Mouse (Mus musculus) gastrocnemius, adult 8-10 months (tissue): ENCODE data around the gene Lima1. TPM values are rescaled to one million over a fixed set of nuclear protein-coding genes. Genes with fewer than 3 reads are reported as not detected.
A peak's percentile ranks its signal among the peaks of the same experiment; 100 is the strongest.
"Not testable (repeated sequence)": the region's sequence is repeated elsewhere in the genome, so short reads cannot be mapped to it uniquely, and the experiment has no call there.

Source experiments
- DNase-seq, 2 experiments: peaks; one replicate each; pipeline ENCODE4 v3.0.0; 2022; ENCODE audit warnings: low spot score in 2 of 2
- total RNA-seq, 4 experiments: library from RNA; stranded (reverse); gene quantifications; 2 replicates each; pipeline ENCODE4 v1.2.4; 2022

The Lima1 gene
- total RNA-seq, 4 experiments from 2014 or later: 5.8 to 9.4 (median 6.5) TPM

DNA sequence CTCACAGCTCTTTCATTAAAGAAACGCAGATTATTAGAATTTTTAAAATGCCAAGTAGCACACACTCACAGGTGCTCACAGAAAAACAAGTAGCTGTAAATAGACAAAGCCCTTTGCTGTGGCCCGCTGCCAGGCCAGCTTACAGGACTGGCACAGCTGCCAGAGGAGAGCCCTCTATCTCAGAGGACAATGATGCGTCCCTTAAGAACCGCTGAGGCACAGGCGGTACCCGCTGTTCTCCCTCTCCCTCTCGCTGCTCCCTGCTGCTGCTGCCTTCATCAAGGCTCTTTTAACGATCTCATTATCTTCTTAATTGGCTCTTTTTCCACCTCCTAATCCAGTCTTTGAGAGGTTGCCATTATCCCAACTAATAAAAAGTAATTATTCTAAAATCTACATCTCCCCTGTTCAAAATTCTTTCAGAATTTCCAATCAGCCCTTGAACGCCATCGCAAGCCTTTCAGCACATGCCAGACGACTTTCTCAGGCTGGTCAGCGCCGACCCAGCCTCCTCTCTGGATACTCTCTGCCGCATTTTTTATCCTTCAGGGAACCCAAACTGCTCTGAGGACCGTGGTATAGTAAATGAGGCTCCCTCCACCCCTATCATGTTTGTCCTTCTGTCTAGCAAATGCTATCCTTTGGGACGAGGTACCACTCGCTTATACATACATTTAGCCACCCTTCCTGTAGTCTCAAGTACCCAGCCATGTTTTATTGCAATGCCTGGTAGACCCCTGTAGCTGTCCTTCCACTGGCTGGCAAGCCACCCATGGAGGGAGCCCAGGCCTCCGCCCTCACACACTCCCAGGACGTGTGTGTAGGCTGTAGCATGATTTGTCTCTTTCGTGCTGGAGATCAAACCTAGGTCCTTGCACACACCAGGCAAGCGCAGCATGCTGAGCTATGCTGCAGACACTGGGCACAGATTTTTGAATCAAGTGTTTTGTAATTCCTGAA lies 67.2 kb downstream of the Lima1 start:
- no peak for DNase-seq

GRCm38 (mm10) chr15:99806171-99806570 lies 69.1 kb downstream of the Lima1 start:
- DNase-seq: no peak

GRCm38 (mm10) chr15:99805673-99806072 lies 69.6 kb downstream of the Lima1 start:
- DNase-seq: no peak

DNA sequence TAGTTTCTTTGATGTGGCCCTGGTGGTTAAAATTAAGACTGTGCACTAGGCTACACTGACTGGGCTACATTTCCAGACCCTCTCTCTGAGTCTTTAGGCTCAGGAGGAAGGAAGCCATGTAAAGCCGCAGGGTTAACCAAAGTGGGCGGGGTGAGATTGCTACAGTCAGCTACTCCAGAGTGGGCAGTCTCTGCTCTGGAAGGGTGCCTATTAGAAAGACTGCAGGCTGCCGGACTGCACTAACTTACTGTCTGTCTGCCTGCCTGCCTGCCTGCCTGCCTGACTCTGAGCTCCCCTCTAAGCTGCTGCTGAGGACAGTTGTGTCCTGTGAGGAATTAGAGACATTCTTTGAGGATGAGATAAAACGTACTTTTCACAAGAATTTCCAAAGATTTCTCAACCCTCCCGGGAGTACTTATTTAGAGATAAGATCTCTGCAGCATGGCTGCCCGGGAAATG lies 72.0 kb downstream of the Lima1 start:
- DNase-seq: no peak

DNA sequence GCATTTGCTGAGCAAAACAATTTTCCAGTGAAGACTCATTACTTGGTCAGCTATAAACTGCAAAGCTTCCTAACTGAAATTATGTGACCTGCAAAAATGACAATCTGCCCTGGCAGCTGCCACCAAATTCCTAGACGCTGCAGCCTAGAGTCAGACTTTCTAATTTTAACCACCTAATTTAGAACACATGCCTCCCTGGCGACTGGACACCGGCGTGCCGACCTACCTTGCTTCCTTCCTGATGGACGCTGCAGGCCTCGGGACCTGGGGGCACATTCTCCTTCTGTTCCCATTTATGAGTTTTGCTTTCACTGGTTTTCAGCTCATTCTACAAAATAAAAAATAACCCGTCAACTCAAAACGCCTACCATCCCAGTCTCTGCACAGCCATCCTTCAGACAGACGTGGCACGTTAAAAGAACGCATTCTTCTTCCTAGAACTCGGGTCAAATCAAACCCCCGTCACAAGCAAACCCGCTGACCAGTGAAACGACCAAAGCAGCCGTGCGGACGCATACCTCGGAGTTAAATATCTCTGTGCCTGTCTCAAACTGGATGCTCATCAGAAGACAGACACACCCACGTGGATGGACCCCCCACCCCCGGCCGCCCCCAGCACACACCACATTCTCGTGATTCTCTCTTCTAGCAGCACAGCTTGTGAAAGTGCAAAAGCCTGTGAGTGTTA lies 73.2 kb downstream of the Lima1 start:
- DNase-seq: peak in 1 of 2 experiments; percentile 22

DNA sequence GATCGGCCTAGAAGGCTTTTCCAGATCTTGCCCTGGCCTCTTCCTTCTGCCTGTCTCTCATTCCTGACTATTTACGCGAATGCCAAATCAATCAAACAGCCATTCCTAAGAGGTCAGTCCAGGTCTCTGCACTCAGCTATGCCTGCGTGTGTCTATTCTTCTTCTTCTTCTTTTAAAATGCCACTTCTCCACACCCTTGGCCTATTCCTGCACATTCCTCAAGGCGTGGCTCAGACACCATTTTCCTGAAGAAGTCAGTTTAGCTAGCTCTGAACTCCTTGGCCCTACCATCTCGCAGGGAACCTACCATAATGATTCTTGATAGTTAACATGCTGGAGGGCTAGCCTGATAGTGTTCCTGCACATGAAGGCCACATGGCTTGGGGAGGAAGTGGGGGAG lies 75.5 kb downstream of the Lima1 start:
- no peak for DNase-seq

- no peak for DNase-seq
Measured at GRCm38 (mm10) chr15:99797898-99798297, 77.4 kb downstream of the Lima1 start.

DNA sequence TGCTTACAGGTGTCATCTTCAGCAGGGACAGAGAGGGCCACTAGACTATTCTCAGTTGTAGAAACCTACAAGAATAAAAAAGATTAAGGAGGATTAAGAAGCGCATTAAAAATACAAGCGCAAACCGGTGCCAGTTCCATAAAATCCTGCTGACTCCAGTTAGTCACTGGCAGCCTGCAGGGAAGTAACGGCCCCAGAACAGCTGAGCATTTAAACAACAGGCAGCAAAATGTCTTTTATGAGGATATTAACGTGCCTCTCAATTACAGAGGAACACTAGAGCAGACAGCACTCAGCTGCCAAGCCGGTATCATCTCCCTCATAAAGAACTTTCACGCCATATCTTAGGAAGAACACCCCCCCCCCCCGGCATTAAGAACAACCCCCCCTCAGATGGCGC lies 78.5 kb downstream of the Lima1 start:
- no peak for DNase-seq

GRCm38 (mm10) chr15:99796066-99796465 lies 79.2 kb downstream of the Lima1 start:
- no peak for DNase-seq

DNA sequence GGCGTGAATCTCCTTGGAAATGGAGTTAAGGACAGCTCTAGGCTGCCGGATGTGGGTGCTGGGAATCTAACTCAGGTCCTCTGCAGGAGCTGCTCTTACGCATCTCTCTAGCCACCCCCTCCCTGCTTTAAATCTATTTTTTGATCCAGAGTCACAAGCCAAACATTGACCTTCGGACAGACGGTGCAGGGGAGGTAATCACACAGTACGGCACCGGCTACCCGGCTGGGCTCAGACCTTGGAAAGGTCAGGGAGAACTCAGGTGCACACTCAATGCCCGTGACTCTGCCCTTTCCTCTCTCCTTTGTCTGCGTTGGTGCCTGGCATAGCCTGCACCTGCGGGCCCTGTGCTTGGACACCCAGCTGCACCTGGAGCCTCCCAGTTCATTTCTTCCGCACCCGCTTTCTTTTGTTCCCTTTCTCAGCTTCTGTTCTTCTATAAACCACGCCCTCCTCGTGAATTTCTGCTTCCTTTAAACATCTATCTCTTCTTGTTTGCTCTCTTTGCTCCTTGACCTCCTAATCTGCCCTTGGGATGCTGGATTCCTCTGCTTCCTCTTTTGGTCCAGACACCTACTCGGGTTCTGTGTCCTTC lies 82.9 kb downstream of the Lima1 start:
- no peak for DNase-seq

DNA sequence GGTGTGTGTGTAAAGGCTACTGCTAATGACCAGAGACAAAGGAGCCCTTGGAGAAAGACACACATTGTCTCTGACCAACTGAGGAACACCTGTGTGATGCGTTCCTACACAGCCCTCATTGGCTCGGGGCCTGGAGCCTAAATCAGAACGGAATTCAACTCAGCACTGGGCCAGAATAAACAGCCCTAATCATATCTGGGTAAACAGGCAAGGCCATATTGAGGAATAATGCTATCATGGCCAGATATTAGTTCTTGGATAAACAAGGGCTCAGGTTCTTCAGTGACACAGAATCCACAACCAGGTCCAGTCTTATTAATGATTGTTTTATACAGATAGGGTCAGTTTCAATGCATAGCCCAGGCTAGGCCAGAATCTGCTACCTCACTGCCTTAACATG lies 84.3 kb downstream of the Lima1 start:
- no peak for DNase-seq

GRCm38 (mm10) chr15:99790464-99790863 lies 84.8 kb downstream of the Lima1 start:
- no peak for DNase-seq

DNA sequence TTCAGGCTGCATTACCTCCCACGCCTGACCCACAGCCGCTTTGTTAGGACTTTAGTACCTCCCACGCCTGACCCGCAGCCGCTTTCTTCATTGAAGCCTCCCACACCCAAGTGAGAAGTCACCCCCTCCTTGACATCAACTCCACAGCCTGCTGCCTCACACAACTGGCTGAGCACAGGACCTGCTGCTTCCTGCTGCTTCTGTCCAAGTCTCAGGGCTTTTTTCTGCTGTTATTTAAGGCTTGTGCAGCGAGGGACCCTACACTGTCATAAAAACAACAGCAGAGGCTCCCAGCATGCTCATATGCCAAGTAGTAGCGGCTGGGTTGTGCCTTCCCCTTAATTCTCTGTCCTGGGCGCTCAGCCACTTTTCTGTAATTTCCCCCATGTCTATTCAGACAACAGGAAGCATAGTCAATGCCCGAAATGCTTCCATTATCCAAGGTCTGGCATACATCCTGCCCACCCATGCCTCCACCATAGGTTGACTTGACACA lies 87.6 kb downstream of the Lima1 start:
- DNase-seq: no peak

DNA sequence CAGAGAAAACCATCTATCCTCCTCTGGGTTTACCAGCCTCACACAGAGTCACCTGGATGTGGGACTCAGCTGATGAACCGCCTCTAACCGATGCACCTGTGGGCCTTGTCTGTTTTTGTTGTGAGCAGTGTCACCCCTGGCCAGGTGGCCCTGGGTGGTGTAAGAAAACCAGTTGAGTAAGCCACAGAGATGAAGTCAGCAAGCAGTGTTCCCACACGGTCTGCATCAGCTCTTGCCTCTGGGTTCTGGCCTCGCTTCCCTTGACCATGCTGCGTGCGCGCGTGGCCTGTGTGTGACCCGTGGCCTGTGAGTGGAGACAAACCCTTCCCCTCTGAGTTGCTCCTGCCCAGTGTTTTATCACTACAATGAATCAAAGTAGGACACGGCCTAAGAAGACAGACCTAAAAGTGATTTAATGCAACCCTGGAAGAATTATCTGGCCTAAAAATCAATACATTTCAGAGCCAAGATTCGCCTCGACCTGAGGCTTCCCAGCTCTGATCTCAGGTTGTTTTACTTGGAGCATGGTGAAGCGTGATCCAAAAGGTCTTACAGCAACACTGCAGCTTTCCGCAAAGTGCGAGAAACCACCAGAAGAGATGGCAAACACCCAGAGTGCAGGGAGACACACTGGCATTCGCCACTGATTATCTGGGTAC lies 96.5 kb downstream of the Lima1 start:
- no peak for DNase-seq

- DNase-seq: no peak
Measured at GRCm38 (mm10) chr15:99778148-99778547, 97.1 kb downstream of the Lima1 start.

DNA sequence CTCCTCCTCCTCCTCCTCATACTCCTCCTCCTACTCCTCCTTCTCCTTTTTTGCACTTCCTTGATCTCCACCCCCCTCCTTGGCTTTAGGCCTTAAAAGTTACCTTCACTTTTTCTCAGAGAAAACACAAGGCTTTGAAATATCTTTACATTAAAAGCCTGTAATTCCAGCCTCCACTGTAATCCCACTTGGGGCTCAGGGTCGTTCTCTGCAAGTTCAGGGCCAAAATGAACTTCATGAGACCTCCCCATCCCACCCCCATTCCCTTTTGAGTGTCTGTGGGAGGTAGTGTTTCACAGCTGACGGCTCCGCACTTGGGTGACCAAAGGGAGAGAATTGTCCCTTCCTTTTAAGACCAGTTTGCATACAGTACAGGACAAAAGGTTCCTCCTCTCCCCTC lies 102.3 kb downstream of the Lima1 start:
- no peak for DNase-seq

DNA sequence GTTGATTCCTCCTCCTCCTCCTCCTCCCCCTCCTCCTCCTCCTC lies 102.6 kb downstream of the Lima1 start, which contains the start of gene Cers5:
Cers5 (minus strand) TSS at position 5 of the 44 bp plus-strand sequence.
- not testable (repeated sequence) for DNase-seq

GRCm38 (mm10) chr15:99772277-99772880 lies 102.9 kb downstream of the Lima1 start:
- DNase-seq: peak; percentile 79 to 80

DNA sequence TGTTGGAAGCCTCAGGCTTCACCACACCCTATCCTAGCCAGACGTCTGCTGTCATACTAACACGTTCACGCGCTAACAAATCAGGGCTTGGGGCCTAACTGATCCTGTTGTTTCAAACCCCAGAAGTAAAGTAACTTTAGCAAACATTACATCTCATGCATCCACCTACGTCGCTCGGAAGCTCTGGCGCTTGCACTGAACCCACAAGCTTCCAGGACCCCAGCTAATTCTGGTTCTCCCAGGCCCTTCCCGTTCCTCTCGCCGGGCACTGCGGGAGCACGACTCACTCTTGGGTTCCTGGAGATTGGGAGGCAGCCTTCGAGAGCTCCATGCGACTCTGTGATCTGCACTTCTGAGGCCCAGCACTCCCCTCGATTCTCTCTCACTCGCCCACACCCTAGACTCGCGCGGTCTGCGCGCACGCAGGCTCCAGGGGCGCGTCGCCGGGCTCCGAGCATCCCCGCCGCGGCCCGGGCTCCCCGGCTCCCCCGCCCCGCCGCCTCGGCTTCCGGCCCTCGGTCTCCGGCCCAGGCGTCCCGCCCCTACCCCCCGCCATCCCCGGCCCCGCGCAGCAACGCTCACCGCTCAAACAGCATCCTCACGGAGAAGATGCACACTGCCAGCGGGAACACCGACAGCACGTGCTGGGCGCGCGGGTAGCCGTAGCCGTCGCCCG lies 103.5 kb downstream of the Lima1 start:
- no peak for DNase-seq

- no peak for DNase-seq
Measured at GRCm38 (mm10) chr15:99771004-99771500, 104.2 kb downstream of the Lima1 start.

GRCm38 (mm10) chr15:99768761-99769160 lies 106.5 kb downstream of the Lima1 start:
- DNase-seq: no peak
